Mouse (Mus musculus): Measurements from ENCODE around the gene Gm42669. TPM values are rescaled to one million over a fixed set of nuclear protein-coding genes. Genes with fewer than 3 reads are reported as not detected.

Gene Gm42669
- 0.08 and 0.18 TPM in 2 replicates for polyA plus RNA-seq (2015; fragmentation: Nextera tagmentation; extraction: Ambion mirVana)

DNA sequence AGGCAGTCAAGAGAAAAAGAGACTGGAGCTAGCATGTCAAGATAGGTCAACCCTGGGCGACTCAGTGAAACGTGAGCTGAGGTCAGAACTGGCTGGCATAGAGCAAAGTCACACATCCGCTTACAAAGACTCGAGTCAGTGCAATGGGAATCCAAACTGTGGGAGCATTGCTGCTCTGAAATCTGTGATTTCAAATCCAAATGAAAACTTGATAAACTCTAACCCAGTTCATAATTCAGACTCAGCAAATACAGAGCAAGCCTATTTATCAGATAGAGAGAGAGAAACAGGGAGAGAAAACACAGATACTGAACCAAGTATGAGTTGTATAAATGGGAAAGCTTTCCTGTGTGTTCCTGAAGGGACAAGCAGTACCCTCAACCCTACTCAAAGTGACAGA lies at the start of gene Gm42669:
Gene Gm42669 (plus strand): TSS at position 301 of the 400 bp plus-strand sequence.
- no peak for TF ChIP-seq CTCF (IDR thresholded peaks at IDR 0.05; ENCODE audit: low read depth)
- Histone ChIP-seq H3K9me3 (ENCODE audit: control insufficient read depth) (no peaks in the 10 kb centered on the region), H3K36me3 (ENCODE audit: control insufficient read depth, insufficient read depth) (no peaks in the 10 kb centered on the region; the same call in 1 of the 2 replicates), H3K27me3 (replicated peaks; ENCODE audit: control insufficient read depth, insufficient read depth, low read length) (no peaks in the 10 kb centered on the region), H3K4me2 (replicated peaks; ENCODE audit: low read depth) (no peak within 1 kb of the TSS), H3K4me3 (ENCODE audit: low read depth, low read length) (no peak within 1 kb of the TSS), H3K27ac (ENCODE audit: low read depth, low read length) (no peak within 1 kb of the TSS), H3K9ac (ENCODE audit: low read depth, low read length) (no peak within 1 kb of the TSS), H3K4me1 (replicated peaks; ENCODE audit: control insufficient read depth, insufficient read depth, low read length) (no peaks in the 10 kb centered on the region)
- no peak for ATAC-seq
- WGBS = 80% methylated on average over 4 of the region's 4 CpGs

DNA sequence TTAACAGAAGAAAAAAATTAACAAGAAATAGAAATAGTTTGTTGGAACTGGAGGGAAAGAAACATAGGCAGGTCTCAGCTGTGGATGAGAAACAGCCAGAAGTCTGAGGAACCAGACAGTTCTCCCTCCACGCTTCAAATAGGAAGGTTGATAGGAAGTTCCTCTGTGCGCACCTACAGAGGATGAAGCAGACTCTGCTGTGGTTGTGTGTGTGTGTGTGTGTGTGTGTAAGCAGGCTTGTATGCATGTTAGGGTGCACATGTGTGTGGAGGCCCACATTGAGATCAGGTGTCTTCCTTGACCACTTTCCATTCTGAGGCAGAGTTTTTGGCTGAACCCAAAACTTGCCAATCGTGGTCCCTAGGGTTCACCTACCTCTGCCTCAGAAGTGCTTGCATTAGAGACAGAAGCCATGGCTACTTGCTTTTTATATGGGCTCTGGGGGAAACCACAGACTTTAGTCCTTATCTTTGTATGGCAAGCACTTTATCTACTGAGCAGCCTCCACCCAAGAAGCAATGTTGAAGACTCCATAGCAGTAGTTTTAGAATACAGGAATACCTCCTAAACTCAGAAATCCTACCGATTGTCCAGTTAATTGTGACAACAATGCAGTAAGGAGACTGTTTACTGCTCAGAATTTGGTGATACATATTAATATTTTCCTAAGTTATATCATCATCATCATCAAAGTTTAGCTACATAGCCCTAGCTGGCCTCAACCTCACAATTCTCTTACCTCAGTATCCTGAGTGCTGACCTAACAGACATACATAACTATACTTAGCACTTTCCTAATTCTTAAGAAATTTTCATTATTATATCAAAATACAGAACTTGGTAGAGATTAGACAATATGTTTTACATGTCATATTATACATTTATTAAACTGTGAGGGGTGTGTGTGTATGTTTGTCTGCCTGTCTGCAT lies 45.0 kb upstream of the Gm42669 start:
- Histone ChIP-seq H3K36me3 (ENCODE audit: control insufficient read depth, insufficient read depth) (no peaks in the 10 kb centered on the region), H3K27ac (ENCODE audit: low read depth, low read length) (no peak overlapping the region), H3K9me3 (ENCODE audit: control insufficient read depth) (no peaks in the 10 kb centered on the region), H3K4me3 (ENCODE audit: low read depth, low read length) (no peak overlapping the region), H3K4me2 (replicated peaks; ENCODE audit: low read depth) (no peak overlapping the region), H3K4me1 (replicated peaks; ENCODE audit: control insufficient read depth, insufficient read depth, low read length) (no peaks in the 10 kb centered on the region), H3K27me3 (replicated peaks; ENCODE audit: control insufficient read depth, insufficient read depth, low read length) (no peaks in the 10 kb centered on the region), H3K9ac (ENCODE audit: low read depth, low read length) (no peak overlapping the region)
- ATAC-seq = no peak
- no peak for TF ChIP-seq CTCF (IDR thresholded peaks at IDR 0.05; ENCODE audit: low read depth)
- 93% methylated on average over 4 of the region's 4 CpGs for WGBS

DNA sequence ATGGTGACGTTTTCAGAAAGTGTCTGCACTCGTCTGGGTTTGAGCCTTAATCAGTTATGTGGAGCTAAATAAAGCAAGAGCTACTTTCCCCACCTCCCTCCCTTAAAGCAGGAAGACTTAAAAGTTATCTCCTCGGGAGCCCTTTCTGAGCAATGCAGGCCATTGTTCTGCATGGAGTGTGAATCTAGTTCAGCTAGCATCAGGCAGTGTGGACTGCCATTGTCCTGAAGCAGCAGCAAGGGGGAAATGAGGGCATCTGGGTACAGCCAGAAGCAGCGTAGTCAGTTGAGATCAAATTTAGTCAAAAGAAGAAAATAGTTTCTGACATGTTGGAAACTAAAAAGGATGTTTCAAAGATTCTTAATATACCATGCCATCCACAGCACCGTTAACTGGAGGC lies 40.9 kb upstream of the Gm42669 start:
- H3K4me3 ChIP-seq (ENCODE audit: low read depth, low read length) = no peak overlapping the region
- no peak for ATAC-seq
- H3K9ac ChIP-seq (ENCODE audit: low read depth, low read length) = no peak overlapping the region
- H3K4me1 ChIP-seq (replicated peaks; ENCODE audit: control insufficient read depth, insufficient read depth, low read length) = no peaks in the 10 kb centered on the region
- WGBS = 64% methylated on average over 5 of the region's 5 CpGs
- H3K4me2 ChIP-seq (replicated peaks; ENCODE audit: low read depth) = no peak overlapping the region
- no peaks in the 10 kb centered on the region for H3K9me3 ChIP-seq (ENCODE audit: control insufficient read depth)
- H3K27me3 ChIP-seq (replicated peaks; ENCODE audit: control insufficient read depth, insufficient read depth, low read length) = no peaks in the 10 kb centered on the region
- H3K36me3 ChIP-seq (ENCODE audit: control insufficient read depth, insufficient read depth) = no peaks in the 10 kb centered on the region; the same call in 1 of the 2 replicates
- no peak overlapping the region for H3K27ac ChIP-seq (ENCODE audit: low read depth, low read length)
- TF ChIP-seq CTCF (IDR thresholded peaks at IDR 0.05; ENCODE audit: low read depth) = no peak

DNA sequence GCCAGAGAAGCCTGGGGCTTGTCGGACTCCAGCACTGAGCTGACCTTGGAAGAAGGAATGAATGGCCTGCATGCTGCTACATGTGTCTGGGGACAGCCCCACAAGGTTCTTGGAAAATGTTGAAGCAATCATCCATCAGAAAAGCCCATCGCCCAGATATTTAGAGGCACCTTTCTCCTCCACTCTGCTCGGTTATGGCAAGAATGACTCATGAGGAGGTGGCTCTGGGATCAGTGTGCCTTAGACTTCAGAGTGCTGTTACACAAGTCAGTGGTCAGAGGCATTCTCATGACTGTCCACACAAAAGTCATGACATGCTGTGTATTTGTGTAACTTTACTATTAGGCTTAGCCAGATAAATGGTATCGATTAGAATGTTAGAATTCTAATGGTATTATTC lies 40.3 kb upstream of the Gm42669 start:
- TF ChIP-seq CTCF (IDR thresholded peaks at IDR 0.05; ENCODE audit: low read depth) = no peak
- no peaks in the 10 kb centered on the region for H3K4me1 ChIP-seq (replicated peaks; ENCODE audit: control insufficient read depth, insufficient read depth, low read length)
- no peaks in the 10 kb centered on the region for H3K27me3 ChIP-seq (replicated peaks; ENCODE audit: control insufficient read depth, insufficient read depth, low read length)
- ATAC-seq = no peak
- WGBS = 82% methylated on average over 4 of the region's 4 CpGs
- no peak overlapping the region for H3K4me2 ChIP-seq (replicated peaks; ENCODE audit: low read depth)
- H3K27ac ChIP-seq (ENCODE audit: low read depth, low read length) = no peak overlapping the region
- H3K9ac ChIP-seq (ENCODE audit: low read depth, low read length) = no peak overlapping the region
- no peaks in the 10 kb centered on the region for H3K9me3 ChIP-seq (ENCODE audit: control insufficient read depth)
- no peaks in the 10 kb centered on the region; the same call in 1 of the 2 replicates for H3K36me3 ChIP-seq (ENCODE audit: control insufficient read depth, insufficient read depth)
- H3K4me3 ChIP-seq (ENCODE audit: low read depth, low read length) = no peak overlapping the region

DNA sequence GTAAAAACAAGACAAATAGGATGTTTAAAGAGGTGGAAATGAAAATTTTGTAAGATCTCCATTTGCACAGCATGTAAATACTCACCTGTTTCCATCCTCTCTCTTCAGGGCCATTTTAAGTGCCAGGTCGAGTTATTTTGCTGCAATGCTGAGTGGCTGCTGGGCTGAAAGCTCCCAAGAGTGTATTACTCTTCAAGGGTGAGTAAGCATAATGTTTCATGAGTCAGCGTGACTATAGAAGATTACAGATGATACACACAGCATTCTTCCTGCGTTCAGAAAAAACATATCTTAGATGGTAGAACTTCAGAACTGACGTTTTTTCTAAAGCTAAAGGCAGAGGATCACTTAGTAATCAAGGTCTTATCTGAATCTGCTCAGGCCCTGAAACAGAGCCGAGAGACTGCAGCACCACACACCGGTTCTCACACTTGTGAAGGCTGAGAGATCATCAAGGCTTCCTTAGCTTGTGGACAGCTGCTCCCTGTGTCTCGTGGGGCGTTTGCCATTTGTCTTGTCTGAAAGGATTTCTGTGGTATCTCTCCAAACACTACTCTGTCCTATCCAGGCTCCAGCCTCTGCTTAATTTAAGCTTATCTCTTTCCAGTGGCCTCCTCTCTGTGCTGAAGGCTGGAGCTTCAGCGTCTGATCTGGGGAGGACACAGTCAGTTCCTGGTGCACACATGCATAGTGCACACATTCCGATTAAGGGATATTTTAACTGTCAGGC lies 36.7 kb upstream of the Gm42669 start:
- H3K4me2 ChIP-seq (replicated peaks; ENCODE audit: low read depth) = no peak overlapping the region
- ATAC-seq = no peak
- H3K4me1 ChIP-seq (replicated peaks; ENCODE audit: control insufficient read depth, insufficient read depth, low read length) = no peaks in the 10 kb centered on the region
- H3K27me3 ChIP-seq (replicated peaks; ENCODE audit: control insufficient read depth, insufficient read depth, low read length) = no peaks in the 10 kb centered on the region
- H3K9ac ChIP-seq (ENCODE audit: low read depth, low read length) = no peak overlapping the region
- WGBS = 81% methylated on average over 10 of the region's 10 CpGs
- no peak overlapping the region for H3K4me3 ChIP-seq (ENCODE audit: low read depth, low read length)
- no peak overlapping the region for H3K27ac ChIP-seq (ENCODE audit: low read depth, low read length)
- H3K36me3 ChIP-seq (ENCODE audit: control insufficient read depth, insufficient read depth) = no peaks in the 10 kb centered on the region; the same call in 1 of the 2 replicates
- no peaks in the 10 kb centered on the region for H3K9me3 ChIP-seq (ENCODE audit: control insufficient read depth)
- TF ChIP-seq CTCF (IDR thresholded peaks at IDR 0.05; ENCODE audit: low read depth) = no peak

DNA sequence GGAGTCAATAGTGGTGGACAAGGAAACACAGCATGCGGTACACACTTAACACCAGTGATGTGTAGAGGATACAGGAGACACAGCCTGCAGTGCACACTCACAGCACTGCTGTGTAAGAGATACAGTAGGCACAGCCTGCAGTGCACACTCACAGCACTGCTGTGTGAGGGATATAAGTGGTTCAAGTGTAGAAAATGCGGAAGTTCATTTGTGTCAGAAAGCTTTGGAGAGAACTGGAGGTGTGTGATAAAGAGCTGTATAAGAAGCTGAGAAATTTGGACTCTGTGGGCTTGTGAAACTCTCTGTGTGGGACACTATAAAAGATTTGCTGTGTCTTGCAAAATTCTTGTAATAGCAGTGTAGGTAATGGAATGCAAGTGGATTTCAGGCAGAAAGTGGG lies 27.2 kb upstream of the Gm42669 start:
- TF ChIP-seq CTCF (IDR thresholded peaks at IDR 0.05; ENCODE audit: low read depth) = no peak
- Histone ChIP-seq H3K4me1 (replicated peaks; ENCODE audit: control insufficient read depth, insufficient read depth, low read length) (no peaks in the 10 kb centered on the region), H3K9me3 (ENCODE audit: control insufficient read depth) (no peaks in the 10 kb centered on the region), H3K36me3 (ENCODE audit: control insufficient read depth, insufficient read depth) (no peaks in the 10 kb centered on the region), H3K4me3 (ENCODE audit: low read depth, low read length) (no peak overlapping the region), H3K4me2 (replicated peaks; ENCODE audit: low read depth) (no peak overlapping the region), H3K27me3 (replicated peaks; ENCODE audit: control insufficient read depth, insufficient read depth, low read length) (no peaks in the 10 kb centered on the region), H3K9ac (ENCODE audit: low read depth, low read length) (no peak overlapping the region), H3K27ac (ENCODE audit: low read depth, low read length) (no peak overlapping the region)
- 88% methylated on average over 2 of the region's 2 CpGs for WGBS
- ATAC-seq = no peak
